Mouse (Mus musculus): ENCODE data around the gene Lcn10.

DNA sequence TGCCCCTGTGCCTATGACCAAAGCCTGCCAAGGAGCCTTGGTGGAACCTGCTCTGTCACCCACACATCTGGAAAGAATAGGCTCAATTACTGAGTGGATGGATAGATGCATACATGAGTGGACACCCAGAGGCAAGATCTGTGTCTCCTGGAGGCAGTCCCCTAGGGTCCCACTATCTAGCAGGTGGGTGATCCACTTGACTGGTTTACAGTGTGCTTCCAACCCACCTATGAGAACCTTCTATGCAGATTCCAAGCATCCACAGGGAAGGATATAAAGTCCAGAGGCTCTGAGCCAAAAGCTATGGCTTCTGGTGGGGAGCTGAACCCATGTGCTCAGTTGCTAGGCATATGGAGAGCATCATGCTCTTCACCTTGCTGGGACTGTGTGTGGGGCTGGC, 24.9 kb upstream of the Lcn10 start, which contains the start of gene Lcn5:
- TF ChIP-seq CTCF (IDR thresholded peaks at IDR 0.05; ENCODE audit: low read depth) (no peak), EP300 (IDR thresholded peaks at IDR 0.05; ENCODE audit: low read depth) (no peak)

All from liver, postnatal 0 days (tissue).